Mouse (Mus musculus) lung, postnatal 10 days (tissue): ENCODE measurements around the gene Pdlim4.
"Not testable (repeated sequence)": the region's sequence is repeated elsewhere in the genome, so short reads cannot be mapped to it uniquely, and the experiment has no call there.

Experiments used
- DNase-seq: peaks from one replicate; pipeline ENCODE4 v3.0.0; 2021

The Pdlim4 gene

DNA sequence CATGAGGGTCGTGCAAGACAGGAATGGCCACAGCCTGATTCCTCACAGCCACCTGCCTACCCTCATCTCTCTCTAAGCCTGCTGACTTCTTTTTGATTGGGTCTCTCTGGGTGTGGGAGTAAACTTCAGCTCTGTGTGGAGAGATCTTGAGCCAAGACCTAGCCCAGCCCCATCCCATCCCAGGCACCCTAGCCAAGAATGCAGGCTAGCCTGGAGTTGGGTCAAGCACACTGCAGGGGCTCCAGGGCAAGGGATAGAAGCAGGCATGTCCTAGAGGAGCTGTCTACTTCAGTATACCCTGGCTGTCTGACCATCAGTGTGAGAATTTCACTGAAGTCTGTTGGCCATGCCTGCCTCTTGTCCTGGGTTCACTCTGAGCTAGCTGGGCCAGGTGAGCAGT, 9.3 kb downstream of the Pdlim4 start:
- DNase-seq: no peak

DNA sequence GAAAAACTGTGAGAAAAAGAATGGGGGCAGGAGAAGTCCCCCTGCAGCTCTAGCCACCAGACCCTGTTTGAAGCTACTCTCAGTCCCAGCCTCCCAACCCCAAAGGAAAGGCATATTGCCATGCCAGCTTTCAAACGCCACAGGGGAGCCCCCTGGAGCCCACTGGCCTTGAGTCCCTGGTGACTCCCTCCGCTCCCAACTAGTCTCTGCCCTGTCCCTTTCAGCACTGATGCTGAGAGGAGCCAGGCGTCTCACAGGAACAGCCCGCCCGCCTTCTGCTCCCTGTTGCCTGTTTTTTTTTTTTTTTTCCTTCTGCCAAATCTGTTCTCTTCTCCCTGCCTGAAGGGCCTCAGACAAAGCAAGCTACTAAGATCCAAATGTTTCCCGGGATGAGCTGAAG, 10.2 kb downstream of the Pdlim4 start:
- DNase-seq: no peak

DNA sequence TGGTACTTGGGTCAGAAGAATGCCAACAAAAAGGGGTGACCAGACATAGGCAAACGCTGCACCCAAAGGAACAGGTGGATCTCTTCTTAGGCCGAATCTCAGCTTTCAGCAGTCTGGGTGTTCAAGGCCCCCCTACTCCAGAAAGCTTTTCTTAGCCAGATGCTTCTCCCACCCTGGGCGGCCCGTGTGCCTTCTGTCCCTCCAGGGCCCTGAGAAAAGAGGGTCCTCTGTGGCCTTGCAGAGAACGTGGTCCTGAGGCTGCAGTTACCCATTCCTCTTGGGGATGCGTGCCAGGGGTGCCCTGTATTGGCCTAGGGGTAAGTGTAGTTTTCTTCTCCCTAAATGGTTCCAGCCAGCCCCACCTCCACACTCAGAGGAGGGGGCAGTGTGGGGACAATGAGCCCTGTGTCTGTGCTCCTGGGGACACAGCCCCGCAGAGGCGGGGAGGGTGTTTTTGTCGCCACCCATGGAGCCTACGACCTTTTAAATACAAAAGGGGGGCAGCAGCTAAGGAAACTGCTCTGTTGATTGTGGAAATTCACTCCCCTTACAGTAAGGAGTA, 10.7 kb downstream of the Pdlim4 start:
- DNase-seq: no peak

DNA sequence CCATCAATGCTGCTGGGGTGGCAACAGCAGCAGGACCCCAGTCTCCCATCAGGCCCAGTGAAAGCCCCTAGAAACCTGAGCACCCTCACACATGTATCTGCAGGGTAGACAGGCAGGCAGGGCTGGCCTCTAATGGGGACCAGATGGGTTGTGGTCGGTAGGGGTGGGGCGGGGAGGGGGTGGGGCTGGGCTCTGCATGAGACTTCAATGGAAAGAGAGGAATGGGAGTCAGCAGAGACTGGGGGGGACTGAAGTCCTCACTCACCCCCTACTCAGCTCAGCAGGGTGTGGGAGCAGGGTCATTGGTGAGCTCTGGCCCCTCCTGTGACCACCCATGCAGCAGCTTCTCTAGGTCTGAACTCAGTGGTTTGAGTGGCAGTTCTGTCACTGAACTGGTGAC, 11.4 kb downstream of the Pdlim4 start:
- no peak for DNase-seq

DNA sequence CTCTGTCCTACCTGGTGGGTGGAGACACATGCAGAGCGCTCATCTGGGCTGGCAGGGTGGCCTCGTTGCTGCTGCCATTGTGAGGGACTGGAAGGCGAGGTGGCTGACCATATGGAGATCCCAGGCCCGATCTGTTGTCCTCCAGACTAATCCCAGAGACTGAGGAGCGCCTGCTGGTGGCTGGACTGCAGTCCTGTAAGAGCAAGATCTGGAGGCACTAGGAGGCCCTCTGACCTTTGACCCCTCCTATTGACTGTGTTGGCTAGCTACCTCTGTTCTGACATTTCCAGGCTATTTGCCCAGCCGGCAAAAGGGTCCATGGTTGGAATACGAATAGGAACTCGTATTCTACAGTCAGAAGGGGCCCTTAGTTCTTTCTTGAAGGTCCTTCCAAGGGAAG, 12.7 kb downstream of the Pdlim4 start:
- no peak for DNase-seq

DNA sequence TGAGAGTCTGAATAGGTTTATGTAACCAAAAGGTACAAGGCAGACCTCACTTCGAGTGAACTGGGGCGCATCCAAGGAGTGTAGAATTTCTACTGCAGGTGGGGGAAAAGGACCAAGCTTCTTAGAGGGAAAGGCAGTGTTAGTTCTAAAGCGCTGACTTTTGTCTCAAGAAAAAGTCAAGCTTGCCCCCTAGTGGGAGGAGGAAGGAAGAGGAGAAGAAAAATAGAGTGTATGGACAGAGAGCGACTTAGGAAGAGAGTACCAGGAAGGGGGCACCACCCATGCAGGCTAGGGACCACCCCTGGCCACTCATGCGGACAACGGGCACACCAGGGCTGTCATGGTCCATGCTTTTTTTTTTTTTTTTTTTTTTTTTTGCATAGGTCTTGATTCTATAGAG, 14.6 kb downstream of the Pdlim4 start:
- DNase-seq: peak; percentile 75

DNA sequence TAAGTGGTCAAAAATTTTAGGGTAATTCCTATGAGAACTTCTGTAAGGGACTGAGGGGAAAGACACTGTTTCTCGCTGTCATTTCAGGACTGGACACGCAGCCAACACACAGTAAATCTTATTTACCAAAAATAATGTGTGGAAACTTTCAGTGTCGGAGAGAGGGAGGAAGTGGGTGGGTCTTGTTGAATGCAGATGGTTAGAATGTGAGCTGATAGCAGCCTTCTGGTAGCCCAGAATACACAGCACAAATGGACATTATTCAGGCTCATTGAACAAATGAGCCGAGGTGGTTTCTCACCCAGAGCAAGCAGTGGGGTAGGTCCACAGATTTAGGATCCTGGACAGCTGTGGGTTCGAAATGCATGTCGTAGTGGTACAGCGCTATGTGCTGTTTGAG, 15.7 kb downstream of the Pdlim4 start:
- DNase-seq: no peak

DNA sequence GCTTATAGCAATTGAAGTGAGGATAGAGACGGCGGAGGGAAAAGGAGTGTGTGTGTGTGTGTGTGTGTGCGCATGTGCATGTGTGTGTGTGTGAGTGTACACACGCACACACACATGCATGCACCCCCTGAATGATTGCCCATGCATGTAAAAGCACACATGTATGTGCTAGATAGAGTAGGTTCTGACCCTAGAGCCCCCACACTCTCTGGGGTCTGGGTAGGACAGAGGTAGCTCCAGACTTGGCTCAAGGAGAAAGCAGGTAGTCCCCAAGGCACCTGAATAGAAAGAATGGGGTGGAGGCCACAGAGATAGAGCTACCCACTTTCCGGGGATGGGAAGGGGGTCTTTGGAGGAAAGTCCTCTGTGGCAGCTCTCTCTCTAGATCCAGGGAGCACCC, 16.7 kb downstream of the Pdlim4 start:
- no peak for DNase-seq

DNA sequence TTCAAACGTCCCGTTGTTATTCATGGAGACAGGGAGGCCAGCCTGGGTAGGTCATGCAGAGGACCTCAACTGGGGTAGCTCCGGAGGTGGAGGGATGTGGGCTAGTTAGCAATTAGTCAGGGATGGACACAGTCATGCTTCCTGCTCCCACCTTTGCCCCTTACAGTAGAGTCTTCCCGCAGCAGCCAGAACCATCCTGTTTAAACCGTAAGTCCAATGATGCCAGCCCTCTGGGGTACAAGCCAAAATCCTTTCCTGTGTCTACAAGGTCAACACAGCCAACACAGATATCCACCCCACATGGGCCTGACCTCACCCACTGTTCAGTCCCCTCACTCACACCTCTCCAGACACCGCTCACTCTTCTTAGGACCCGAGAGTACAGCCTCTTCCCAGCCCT, 17.7 kb downstream of the Pdlim4 start:
- no peak for DNase-seq

DNA sequence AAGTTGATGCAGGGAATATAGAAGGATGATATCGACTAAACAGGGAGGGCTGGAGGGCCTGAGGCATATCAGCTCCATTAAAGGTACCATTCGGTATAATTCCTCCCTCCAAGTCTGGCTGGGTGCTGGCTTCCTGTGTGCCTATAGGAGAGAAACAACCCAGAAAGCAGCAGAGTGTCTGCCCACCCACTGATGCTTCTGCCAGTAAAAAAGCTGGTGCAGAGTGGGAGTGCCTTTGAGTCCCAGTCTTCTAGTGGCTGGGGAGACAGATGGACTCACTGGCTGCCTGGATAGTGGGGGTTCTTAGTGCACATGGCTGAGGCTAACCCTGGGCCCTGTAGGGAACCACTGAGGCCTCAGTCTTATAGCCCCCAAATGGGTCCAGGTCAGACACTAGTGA, 18.6 kb downstream of the Pdlim4 start:
- no peak for DNase-seq

DNA sequence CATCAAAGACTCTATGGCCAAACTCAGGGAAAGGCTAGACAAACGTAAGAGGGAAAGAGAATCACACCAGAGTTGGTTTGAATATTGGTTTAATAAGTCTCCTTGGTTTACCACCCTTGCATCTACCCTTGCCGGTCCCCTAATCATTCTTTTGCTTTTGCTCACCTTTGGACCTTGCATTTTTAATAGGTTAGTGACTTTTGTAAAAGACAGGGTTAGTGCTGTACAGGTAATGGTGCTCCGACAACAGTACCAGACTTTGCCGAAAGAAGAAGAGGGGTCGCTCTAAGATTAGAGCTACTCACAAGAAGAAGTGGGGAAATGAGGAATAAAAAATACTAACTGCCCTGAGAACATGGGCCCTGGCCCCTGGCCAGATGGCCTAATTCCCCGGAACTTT, 28.1 kb downstream of the Pdlim4 start:
- DNase-seq: no peak

DNA sequence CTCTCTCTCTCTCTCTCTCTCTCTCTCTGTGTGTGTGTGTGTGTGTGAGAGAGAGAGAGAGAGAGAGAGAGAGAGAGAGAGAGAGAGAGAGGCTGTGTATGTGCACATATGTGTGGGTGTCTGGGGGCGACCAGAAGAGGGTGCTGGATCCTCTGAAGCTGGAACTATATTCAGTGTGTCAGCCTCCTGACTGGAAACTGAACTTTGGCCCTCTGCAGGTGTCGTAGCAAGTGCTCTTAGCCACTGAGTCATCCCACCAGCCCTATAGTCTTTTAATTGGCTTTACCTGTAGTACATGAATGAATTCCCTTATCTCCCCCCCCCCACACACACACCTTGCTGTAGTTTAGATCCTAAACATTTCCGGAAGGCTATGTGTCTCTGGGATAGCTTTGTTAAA, 35.9 kb downstream of the Pdlim4 start:
- not testable (repeated sequence) for DNase-seq

DNA sequence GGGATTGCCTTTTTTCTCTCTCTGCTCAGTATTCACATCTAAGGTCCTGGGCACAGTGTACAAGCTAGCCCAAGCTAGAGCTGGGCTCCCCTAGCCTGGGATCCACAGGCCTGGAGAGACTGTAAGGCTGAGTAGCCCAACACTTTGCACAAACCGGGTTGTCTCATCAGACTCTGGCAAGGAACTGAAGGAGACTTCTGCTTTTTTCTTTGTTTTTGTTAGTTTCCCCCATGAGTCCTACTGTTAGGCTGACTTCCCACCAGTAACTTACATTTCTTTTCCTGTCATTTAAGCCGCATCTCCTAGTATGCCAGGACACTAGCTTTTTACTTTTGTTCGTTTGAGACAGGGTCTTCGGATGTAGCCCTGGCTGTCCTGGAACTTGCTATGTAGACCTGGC, 39.8 kb downstream of the Pdlim4 start:
- DNase-seq: no peak

DNA sequence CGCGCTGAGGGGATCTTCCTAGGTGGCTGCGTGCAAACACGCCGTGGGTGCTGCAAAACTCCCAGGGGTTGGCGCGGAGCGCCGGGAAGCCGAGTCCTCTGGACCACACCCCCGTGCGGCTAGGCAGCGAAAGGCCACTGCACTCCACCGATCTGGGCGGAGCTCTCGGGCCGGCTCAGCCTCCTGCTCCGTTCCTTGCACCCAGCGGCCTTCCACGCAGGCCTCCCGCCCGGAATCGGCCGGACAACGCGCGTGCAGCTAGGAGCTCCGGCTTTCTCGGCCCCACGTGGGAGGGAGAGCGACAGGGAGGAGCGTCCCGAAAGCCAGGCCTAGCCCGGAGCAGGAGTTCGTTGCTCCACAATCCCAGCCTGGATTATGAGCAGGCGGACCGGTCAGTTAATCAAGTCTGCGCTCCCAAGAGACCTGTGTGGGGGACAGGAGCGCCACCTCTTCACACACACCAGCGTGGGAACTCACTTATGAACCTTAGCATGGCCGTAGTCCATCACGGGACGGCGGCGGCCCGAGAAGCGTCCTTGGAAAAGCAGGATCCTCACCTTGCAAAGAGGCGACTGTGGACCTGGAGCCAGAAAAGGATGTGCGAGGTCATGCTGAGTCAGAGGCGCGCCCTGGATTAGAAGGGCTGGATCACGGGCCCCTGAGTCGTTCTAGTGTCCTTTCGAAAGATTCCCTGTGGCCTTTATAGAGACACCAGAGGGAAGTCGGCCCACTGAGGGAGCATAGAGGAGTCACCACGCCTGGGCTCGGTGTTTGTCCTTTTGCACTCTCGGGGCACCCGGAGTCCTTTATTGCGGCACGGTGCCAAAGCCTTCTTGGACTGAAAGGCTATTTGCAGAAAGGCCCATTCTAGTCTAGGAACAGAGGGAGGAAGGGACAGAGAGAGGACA, 40.5 kb downstream of the Pdlim4 start, which contains the start of gene Slc22a4:
Slc22a4 (minus strand) TSS at position 47 of the 908 bp plus-strand sequence.
- peak; percentile 87 for DNase-seq

DNA sequence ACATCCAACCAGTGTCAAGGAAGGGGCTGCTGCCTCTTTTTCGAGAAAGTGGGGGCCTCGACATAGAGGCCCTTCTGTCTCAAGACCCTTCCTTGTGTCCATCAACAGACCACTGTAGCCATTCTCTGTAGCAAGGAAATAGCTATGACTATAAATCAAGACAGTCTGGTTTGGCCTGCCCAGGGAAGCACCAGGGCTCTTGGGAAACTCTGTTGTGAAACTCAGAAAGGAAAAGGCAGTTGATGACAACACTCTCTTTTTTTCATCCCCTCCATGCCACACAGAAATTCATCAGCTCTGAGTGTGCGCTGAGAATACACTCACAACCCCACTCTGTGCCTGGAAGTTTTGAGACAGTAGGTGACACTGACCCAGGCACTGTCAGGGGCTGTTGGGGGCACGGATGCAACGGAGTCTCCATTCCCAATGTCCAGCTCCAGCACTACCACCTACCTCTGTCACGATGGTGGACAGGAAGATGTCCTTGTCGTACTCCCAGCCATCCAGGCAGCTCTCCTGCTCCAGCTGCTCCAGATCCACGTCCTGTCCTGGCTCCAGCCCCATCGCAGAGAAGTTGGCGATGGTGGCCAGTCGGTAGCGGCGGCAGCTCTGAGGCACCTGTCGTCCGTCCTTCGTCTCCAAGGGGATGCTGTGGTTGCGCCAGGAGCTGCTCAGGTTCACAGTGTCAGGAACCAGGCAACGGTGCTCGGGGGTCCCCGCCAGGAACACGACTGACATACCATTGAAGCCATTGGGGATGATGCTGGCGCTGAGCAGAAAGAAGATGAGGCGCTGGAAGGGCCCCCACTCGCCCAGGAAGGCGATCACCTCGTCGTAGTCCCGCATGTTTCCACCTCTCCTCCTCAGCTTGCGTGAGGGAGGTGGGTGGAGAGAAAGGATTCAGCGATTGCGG, 41.4 kb downstream of the Pdlim4 start:
- DNase-seq: no peak

DNA sequence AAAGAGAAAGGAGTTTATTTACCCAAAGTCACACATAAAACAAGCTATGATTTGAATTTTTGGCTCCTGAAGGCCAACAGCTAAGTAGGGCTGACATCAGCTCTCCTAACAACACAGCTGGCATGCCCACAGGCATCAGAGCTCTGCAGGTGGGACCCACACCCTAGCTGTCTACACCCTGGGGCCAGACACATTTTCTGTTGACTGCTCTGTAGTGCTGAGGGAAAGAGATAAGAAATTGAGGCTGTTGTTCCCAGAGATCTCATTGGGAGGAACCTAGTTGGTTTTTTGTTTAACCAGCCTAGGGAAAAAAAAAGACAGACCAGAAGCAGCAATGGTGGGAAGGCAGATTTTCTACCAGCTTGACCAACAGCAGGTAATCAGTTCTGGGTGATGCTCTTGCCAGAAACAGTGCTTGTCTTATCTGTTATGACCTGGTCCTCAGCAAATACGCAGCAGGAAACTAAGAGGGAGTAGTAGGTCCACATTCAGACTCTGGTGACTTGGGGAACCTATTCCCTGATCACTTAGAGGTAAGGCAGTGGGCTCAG, 42.2 kb downstream of the Pdlim4 start:
- no peak for DNase-seq

DNA sequence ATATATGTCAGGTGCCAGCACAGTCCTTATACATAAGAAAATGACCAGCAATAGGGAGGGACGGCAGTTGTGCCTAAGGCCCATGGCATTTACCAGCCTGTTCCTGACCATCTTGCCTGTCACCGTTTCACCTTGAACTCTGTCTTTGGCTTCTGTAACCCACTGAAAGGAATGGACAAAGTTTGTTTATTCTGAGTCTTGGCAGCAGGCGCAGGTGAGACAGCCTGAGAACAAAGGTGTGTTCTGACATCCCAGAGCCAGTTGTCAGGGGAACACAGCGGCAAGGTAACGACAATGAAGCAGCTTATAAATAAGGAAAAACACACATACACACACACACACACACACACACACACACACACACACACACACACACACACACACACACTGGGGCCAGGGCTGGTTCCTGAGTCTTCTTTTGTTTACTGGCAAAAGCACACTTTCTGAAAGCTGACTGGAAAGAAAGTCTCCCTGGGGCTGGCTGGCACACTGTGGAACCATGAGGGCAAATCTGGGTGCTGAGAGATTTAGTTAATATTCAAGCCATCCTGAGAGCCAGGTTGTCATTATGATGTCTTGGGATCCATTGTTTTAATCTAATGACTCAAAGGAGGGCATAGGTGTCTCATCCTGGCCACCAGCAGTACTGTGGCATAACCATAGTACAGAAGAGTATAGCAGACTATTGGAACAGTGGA, 47.3 kb downstream of the Pdlim4 start:
- no peak for DNase-seq

DNA sequence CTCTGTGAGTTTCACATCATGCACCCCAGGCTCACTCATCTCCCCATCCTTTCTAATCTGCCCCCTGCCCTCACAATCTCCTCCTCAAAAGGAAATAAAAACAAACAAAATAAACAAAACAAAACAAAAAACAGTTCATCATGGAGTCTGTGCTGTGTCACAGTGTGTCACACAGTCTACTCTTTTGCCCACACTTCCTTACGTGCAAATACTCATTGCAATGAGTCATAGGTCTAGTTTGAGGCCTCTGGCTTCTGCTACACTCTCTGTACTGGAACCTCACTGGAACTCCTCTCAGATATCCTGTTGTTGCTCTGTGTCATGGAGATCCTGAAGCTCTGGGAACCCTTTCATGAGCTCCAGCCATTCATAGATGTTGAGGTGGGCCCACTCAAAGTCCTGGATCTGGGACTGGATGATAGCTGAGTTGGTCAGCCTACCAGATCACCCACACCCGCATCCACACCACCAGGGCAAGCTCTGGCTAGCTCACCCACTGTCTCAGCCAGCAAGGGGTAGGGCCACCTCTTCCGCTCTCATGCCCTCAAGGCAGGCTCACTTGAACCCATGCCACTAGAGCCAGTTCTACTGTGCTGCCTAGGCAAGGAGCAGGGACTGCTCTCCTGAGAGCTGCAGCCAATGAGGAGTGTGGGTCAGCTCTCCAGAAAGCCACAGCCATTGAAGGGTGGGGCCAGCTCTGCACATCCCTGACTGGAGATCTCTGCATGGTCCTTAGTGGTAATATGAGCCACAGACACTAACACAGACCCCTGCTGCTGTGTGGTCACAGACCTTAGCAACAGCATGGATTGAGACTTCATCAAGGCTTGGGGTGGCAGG, 49.7 kb downstream of the Pdlim4 start:
- DNase-seq: no peak

DNA sequence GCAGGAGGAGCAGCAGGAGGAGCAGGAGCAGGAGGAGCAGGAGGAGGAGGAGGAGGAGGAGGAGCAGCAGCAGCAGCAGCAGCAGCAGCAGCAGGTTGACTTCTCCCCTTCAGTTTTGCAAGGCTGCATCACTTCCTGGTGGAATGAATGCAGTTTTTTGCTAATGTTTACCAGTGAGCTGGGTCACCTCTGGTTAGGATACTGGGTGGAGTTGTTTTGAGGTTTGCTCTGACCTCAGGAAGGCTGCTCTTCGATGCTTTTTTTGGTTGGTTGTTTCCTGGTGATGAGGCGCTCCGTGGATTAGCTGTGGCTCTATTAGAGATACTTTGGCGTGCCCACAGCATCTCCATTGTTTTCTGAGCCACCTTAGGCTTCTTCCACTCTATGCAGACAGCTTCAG, 51.2 kb downstream of the Pdlim4 start:
- DNase-seq: no peak

DNA sequence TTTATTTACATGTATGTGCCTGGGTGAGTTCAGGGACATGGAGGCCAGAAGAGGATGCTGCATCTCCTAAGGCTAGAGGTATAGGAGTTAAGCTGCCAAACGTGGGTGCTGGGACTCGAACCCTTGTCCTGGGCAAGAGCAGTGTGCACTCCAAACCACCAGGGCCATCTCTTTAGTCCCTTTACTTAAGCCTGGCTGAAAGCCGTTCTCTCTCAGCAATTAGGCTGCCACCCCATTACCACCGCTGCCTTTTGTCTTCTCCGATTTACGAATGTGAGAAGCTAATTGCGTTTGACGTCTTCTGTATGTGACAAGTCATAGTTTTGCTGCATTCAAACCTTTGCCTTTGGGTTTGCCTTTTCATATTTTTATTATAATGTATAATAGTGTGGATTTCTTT, 52.8 kb downstream of the Pdlim4 start:
- no peak for DNase-seq

DNA sequence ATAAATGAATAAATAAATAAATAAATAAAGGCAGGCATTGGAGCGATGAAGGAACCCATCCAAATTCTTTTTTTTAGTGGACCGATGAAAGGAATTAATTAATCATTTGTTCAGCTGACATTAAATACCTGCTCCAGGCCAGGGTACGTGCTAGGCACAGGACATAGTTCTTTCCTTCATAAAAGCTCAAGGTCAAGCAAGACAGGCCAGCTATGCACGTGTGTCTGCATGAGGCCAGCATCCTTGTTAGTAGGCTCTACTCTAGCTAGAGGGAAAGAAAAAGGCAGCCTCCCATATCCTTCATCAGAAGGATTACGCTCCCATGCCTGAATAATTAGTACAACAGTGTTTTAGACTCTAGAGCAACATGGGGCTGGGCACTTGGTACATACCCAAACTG, 55.9 kb downstream of the Pdlim4 start:
- no peak for DNase-seq

DNA sequence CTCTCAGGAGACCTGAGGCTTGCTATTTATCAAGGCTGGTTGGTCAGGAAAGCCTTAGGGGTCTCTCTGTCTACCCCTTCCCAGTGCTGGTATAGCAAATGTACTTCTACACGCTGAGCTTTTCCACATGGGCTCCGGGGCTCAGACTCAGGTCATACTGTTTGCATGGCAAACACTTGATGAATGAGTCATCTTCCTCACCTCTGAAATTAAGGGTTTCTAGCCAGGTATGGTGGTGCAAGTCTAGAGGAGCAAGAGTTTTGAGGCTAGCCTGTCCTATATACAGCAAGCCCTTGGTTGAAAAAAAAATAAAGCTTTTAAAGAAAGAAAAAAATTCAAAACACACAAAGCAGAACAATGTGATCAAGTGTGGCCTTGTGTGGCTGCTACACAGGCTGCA, 57.6 kb downstream of the Pdlim4 start:
- DNase-seq: no peak
